Mouse (Mus musculus): ENCODE results near the gene Rtel1.

DNA sequence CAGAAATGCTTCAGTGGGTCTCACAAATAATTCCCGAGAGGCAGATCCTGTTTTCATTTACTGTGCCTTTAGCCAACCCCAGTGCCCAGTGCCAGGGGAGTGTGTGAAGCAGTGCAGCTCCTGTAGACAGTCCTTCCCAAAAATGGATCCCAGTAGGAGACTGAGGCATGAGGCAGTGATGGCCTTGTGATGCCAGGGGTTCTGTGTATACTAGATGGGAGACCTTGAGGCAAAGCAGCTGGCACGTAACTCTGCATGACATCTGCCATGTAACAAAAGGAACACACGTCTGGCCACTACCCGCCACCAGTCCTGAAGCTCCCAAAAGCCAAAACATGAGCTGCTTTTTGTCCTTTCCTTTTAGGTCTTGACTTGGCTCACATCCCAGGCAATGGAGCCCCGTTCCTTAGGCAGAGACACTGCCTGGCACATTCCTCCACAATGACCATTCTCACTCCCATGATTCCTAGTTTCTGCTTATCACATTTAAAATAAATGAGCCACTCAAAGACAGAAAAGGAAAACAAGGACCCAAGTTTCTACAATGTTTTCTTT is 77.7 kb downstream of the Rtel1 start:
- no peak for TF ChIP-seq POLR2A (IDR thresholded peaks at IDR 0.05; ENCODE audit: borderline replicate concordance, extremely low read depth, low read depth, low read length)
- TF ChIP-seq CTCF (IDR thresholded peaks at IDR 0.05; ENCODE audit: insufficient read depth, low read length): no peak
